Mouse (Mus musculus) R1 (cell line): Measurements from ENCODE around the gene Irf9.
A peak's percentile ranks its signal among the peaks of the same experiment; 100 is the strongest.

Source experiments
- DNase-seq: peaks from one replicate; pipeline ENCODE4 v3.0.0-alpha.2; 2018; ENCODE audit warnings: low read depth, low spot score

The Irf9 gene

DNA sequence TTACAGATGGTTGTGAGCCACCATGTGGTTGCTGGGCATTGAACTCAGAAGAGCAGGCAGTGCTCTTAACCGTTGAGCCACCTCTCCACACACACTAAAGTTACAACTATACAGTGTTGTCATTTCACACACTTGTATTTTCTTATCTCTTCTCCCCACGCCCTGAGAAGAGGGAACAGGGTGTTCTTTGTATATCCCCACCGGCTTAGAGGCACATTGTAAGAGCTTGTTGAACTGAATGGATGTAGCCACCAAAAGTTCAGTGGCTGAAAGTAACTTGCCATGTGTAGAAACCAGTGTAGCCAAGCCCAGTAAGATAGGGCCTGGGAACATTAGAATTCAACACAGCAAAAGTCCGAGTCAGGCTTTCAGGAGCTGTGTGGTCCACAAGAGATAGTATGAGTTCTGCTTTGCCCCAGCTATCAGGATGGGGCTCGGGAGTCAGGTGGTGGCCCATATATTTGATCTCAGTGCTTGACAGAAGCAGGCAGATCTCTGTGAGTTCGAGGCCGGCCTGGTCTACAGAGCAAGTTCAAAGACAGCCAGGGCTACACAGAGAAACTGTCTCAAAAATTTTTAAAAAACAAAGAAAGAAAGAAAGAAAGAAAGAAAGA lies 11.3 kb downstream of the Irf9 start:
- DNase-seq = no peak

- no peak for DNase-seq
Observed at GRCm38 (mm10) chr14:55615876-55616275, 12.5 kb downstream of the Irf9 start.

DNA sequence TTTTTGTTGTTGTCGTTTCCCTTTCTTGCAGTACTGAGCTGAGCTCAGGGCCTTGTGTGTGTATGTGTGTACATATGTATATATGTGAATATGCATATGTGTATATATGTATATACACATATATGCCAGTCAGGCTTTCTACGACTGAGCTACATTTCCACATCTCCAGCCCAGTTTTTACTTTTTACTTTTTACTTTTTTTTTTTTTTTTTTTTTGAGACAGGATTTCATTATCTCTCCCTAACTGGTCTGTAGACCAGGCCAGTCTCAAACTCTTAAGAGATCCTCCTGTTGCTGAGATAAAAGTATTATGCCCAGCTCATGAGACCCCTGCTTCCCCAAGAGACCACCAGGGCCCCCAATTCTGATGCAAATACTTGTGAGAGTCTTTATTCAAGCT lies 13.5 kb downstream of the Irf9 start:
- DNase-seq = no peak

- DNase-seq = peak; percentile 98
Observed at GRCm38 (mm10) chr14:55617822-55618221, 14.5 kb downstream of the Irf9 start, which contains the start of gene Rec8. Gene Rec8, plus strand, starts transcription at chr14:55618037.

- DNase-seq = no peak
Observed at GRCm38 (mm10) chr14:55618486-55619195, 15.3 kb downstream of the Irf9 start.

- DNase-seq = no peak
Observed at GRCm38 (mm10) chr14:55628077-55628827, 24.9 kb downstream of the Irf9 start.

DNA sequence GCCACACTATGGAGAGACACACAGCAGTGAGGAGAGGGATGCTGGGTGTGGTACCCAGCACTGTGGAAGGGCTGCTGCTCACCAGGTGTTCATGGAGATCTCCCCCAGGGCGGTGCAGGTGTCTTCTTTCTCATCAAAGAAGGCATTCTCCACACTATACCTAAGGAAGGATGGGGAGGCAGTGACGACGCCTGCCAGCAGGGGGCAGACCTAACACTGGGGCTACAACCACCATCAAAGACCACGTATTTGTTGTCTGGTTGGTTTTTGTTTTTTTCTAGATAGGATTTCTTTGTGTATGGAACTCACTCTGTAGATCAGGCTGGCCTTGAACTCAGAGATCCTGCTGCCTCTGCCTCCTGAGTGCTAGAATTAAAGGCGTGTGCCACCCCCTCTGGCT lies 25.9 kb downstream of the Irf9 start:
- DNase-seq = peak; percentile 53

GRCm38 (mm10) chr14:55634874-55635522 lies 31.6 kb downstream of the Irf9 start:
- DNase-seq = peak; percentile 71

- peak; percentile 95 for DNase-seq
Observed at GRCm38 (mm10) chr14:55635523-55636007, 32.2 kb downstream of the Irf9 start, which contains the start of gene Ipo4. Gene Ipo4, minus strand, starts transcription at chr14:55635957.

GRCm38 (mm10) chr14:55637795-55638194 lies 34.4 kb downstream of the Irf9 start, which contains the start of gene Gm49378:
Gene Gm49378, minus strand, starts transcription at chr14:55637895.
- DNase-seq = no peak

DNA sequence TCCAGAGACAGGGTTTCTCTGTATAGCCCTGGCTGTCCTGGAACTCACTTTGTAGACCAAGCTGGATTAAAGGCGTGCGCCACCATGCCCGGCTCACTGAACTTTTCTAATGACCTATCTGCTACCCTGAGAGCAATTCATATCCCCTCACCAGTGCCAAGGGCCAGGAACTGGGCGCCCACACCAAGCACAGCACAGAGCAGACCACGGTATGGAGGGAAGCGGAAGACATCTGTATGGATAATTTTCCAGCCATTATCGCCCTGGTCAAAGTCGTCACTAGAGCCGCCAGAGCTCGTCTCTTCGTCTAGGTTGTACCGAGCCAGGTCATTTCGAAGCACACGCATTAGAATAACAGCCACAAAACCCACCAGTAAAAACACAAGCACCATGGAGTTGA lies 37.4 kb downstream of the Irf9 start:
- DNase-seq = no peak

DNA sequence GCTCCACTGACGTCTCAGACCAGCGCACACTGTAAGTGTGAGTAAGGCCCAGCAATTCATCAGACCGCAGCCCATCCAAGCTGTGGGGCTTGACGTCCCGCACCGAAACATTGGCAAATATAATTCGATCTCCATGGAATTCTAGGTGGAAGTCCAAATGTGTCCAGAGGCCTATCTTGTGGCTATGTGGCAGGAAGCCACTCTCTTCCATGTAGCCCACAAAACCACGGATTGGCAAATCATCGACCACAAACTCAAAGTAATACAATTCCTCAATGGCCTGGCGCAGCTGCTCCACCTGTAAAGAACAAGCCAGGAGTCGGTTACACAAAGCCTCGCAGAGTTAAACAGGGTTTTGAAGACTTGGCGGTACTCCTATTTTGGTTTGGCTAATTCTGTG lies 37.9 kb downstream of the Irf9 start:
- no peak for DNase-seq

DNA sequence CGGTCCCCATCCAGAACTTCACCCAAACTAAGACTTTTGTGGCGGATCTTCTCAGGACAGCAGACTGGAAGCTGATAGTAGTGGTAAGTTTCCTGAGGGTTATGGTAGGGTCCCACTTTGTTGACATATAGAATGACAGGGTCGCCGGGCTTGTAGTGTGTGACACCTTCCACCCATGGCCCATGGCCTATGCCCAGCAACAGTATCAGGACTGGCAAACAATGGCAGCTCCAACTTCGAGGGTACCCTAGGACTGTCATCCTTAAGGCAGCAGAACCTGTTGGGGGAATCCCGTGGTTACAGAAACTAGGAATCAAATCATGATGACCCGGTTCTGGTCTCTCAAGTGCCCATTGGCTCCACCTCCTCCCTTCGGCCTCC lies 39.3 kb downstream of the Irf9 start:
- DNase-seq = no peak

GRCm38 (mm10) chr14:55643060-55643907 lies 39.9 kb downstream of the Irf9 start, which contains the start of gene Tm9sf1:
Gene Tm9sf1, minus strand, starts transcription at chr14:55643806.
- peak; percentile 79 for DNase-seq

- DNase-seq = no peak
Observed at GRCm38 (mm10) chr14:55644261-55644888, 41.0 kb downstream of the Irf9 start.

- no peak for DNase-seq
Observed at GRCm38 (mm10) chr14:55649884-55650283, 46.5 kb downstream of the Irf9 start, which contains the start of gene Tssk4. Gene Tssk4, plus strand, starts transcription at chr14:55650184.

DNA sequence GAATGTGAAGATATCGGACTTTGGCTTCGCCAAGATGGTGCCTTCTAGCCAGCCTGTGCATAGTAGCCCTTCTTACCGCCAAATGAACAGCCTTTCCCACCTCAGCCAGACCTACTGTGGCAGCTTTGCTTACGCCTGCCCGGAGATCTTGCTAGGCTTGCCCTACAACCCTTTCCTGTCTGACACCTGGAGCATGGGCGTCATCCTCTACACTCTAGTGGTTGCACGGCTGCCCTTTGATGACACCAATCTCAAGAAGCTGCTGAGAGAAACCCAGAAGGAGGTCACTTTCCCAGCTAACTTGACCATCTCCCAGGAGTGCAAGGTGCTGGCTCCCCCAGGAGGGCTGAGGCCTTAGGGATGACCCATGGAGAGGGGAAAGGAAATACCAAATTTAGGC lies 48.2 kb downstream of the Irf9 start:
- DNase-seq = no peak

DNA sequence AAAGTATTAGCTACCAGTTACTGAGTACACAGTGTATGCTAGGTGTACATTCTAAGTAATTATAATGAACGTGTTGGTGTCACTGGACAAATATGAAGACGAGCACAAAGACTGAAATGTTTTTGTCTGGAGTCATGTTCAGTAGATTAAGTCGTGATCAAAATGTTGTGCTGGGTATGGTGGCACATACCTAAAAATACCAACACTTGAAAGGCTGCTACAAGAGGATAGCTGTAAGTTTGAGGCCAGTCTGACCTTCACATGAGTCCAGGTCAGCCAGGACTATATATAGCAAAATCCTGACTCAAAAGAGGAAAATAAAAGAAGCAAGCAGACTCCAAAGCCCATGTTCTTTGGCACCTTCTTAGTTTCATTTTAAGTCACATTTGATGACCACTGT lies 53.6 kb downstream of the Irf9 start:
- no peak for DNase-seq

DNA sequence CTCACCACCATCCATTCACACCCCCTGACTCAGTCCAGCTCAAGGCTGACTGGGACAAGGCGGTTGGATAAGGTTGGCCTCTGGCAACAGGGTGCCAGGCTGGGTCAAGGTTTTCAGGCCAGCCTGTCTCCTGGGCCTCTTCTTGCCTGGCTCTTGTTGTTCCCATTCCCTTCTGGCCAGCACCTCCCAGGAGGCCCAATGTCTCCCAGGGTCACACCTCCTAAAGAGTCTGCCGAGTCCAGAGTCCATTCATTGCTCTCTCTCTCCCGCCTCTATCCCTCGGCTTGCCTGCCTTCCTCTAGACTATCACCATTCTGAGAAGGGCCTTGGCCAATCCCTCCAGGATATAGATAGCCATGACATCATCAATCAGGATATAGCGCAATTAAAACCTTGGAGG lies 54.6 kb downstream of the Irf9 start:
- no peak for DNase-seq
